Mouse (Mus musculus) embryo, embryonic 10 days (tissue): ENCODE results near the gene Prkcg.
"Not testable (repeated sequence)": the region's sequence is repeated elsewhere in the genome, so short reads cannot be mapped to it uniquely, and the experiment has no call there.

ENCODE experiments used
- DNase-seq: peaks from one replicate; pipeline ENCODE4 v3.0.0-alpha.2; 2015; ENCODE audit warnings: low spot score

Prkcg gene

DNA sequence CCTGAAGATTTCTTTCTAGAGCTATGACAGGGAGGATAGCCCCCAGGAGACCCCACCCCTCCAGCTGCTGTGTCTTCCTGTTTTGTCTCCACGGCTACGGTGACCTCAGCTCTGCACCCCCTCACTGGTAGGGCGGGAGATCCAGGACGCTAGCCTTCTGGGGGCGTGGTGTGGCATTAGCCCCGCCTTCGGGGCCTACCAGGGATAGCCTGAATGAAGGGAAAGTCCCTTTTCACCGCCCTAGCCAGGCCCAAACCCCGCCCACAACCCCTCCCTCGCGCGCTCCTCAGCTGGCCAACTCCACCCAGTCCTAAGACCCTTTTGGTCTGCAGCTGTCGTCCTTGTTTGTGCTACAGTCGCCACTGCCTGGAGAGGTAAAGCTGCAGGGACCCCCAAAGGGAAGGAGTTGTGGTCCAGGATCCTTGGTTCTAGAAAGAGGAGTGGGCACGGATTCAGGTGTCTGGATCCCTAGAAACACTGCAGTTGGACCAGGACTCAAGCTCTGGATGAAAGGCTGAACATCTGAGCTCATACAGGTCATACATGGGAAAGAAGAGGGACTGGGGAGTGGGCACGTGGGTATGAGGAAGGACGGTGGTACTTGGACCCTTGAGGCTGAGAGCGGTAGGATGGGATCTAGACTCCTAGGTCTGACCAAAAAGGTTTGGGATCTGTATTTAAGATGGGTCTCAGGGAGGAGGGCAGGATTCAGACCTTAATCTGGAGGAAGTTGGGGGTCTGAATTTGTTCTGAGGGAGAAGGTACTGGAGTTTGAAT is 1.5 kb downstream of the Prkcg start:
- DNase-seq, result peak; percentile 97

DNA sequence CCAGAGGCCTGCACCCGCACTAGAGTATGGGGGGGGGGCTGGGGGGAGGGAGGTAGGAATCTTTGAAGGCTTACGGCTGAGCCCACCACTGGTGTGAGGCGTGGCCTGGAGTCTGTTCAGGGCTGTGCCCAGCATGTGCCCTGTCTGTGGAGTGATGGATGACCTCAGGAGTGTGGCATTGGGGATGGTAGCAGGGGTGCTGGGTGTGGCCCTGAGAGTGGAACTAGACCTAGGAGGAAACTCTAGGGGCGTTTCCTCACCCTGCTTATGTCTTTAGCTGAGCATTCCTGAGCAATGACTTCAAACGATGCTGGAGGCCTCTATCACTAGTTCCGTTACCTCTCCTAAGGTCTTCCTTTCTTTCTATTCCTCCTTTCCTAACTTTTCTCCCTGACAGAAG is 2.2 kb downstream of the Prkcg start:
- peak; percentile 33 for DNase-seq

DNA sequence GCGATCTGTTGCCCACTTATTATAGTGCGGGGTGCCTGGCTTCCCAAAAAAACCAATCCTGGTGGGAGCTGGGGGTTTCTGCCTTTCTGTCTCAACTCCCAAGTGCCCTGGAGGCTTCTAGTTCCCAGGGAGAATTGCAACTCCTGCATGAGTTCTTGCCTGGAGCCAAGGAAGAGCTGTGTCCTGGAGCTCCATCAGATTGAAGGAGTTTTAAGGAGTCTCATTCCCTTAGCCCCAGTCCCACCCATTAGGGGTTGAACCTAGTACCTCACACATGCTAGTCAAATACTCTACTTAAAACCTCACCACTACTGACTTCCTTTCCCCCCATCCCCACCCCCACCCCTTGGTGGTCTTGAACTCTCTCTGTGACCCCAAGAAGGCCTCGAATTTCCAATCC is 2.8 kb downstream of the Prkcg start:
- DNase-seq, result no peak

DNA sequence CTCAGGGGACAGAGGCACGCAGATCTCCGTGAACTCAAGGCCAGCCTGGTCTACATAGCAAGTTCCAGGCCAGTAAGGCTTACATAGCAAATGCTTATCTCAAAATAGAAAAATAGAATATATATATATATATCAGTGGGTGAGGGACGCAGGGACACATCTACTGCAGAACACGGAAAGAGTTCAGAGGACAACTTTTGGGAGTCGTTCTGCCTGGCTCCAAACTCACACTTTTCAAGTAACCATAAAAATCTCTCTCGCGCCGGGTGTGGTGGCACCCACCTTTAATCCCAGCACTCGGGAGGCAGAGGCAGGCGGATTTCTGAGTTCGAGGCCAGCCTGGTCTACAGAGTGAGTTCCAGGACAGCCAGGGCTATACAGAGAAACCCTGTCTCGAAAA is 3.3 kb downstream of the Prkcg start:
- not testable (repeated sequence) for DNase-seq

DNA sequence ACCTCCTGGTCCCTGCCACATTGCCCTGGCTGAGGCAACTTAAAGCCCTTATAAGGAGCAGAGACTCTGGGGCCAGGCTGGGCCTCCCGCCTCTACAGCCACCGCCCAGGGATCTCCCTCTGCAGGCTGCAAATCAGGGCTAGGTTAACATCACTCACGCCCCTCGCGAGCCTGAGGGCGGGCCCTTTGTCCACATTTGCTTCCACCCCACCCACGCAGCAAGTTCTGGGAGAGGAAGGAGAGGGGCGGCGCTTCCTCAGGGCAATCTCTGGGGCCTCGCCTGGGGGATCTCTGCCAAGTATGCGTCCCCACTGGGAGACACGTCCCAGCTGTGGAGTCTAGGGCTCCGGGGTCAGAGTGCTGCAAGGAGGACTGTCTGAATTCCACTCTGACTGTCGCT is 3.8 kb downstream of the Prkcg start:
- DNase-seq, result peak; percentile 87

DNA sequence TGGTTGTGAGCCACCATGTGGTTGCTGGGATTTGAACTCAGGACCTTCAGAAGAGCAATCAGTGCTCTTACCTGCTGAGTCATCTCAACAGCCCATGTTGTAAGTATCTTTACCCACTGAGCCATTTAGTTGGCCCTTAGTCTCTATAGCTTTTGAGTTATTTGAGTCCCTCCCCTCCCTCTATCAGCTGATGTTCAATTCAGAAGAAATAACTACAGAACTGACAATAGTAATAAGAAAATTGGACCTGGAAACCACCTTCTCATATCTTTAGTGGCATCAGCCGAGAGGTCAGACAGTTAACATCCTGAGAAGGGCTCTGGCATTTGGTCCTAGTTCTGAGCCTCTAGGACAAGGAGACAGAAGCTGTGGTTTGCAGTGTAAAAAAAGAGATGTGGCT is 5.8 kb downstream of the Prkcg start:
- no peak for DNase-seq

DNA sequence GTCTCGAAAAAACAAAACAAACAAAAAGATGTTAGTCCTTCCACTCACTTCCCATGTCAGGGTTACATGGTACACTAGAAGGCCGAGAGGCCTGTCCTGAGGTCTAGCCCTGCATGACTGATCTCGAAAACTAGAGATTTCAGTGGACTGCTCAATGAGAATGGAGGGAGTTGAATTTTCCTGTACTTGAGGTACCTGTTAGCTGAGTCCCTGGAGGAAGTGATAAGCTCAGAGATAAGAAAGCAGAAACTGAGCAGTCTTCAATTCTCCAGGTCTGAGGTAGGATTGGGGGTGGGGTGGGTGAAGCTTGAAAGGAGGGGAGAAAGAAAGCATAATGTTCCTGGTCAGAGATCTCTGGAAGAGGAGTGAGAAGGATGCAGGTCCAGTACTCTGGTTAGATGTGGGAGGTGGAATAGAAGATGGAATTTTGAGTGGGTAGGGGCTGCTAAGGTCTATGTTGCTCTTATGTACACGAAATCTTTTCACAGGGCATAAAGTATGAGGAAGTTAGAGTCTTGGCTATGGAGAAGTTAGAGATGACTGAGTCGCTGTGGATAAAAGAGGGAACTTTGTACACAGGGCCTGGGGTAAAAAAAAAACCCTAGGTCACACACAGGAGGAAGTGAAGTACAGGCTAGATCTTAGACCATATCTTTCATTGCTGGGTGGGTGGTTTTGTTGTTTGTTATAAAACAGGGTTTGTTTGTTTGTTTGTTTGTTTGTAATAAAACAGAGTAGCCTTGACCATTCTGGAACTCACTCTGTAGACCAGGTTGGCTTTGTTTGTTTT is 6.5 kb downstream of the Prkcg start:
- no peak for DNase-seq

DNA sequence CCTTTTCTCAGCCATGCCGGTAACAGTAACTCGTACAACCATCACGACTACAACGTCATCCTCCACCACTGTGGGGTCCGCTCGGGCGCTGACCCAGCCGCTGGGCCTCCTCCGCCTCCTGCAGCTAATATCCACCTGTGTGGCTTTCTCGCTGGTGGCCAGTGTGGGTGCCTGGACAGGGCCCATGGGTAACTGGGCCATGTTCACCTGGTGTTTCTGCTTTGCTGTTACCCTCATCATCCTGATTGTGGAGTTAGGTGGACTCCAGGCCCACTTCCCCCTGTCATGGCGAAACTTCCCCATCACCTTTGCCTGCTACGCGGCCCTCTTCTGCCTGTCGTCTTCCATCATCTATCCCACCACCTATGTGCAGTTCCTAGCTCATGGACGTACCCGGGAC is 7.7 kb downstream of the Prkcg start:
- DNase-seq, result no peak

DNA sequence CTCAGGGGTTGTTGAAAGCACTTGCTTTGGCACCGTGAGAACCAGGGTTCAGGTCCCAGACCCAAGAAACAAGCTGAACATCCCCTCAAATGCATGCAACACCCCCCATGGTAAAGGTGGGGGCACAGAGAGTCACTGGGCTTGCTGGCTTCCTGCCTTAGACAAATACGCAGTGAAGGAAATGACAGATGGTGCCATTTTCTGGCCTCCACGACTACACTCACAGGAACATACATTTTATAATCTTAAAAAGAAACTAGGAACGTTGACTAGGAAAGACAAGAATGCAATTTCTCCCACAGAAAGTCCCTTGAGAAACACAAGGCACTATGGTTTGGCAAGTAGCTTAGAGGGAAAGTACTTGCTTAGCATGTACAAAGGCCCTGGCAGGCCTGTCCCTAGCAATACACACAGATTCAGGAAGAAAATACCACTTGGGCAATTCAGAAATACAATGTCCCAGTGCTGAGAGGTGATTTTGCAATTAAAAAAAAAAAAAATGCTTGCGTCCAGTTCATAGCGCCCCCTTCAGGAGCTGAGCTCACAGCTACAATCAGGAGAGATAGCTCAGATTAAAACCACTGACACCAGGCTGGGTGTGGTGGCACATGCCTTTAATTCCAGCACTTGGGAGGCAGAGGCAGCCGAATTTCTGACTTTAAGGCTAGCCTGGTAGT is 11.1 kb downstream of the Prkcg start:
- no peak for DNase-seq

DNA sequence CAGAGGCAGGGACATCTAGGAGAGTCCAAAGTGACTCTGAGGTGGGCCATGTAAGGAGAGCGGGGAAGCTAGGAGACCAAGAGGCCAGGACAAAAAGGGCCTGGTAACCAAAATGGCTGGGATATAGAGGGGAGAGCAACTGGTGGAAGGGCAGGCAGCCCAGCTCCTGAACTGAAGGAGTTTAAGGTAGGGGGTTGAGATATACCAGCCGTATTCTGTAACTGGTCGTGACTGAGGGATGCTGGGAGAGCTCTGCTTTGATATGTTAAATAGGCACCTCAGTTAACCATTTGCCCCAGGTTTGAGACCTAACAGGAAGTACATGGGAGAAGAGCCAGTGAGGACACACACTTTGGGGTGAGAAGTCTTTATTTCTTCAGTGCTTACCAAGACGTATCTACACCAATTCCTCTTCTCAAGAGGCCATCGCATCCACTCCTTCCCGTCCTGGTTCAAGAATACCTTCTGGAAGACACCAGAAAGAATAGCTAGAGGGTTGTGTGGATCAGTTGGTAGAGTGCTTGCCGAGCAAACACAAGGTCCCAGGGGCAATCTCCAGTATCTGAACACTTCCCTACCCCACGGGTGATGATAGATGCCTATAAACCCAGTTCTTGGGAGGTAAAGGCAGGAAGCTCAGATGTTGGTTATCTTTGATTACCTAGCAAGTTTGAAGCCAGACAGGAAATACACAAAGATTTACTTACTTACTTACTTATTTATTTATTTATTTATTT is 12.1 kb downstream of the Prkcg start:
- DNase-seq, result no peak

DNA sequence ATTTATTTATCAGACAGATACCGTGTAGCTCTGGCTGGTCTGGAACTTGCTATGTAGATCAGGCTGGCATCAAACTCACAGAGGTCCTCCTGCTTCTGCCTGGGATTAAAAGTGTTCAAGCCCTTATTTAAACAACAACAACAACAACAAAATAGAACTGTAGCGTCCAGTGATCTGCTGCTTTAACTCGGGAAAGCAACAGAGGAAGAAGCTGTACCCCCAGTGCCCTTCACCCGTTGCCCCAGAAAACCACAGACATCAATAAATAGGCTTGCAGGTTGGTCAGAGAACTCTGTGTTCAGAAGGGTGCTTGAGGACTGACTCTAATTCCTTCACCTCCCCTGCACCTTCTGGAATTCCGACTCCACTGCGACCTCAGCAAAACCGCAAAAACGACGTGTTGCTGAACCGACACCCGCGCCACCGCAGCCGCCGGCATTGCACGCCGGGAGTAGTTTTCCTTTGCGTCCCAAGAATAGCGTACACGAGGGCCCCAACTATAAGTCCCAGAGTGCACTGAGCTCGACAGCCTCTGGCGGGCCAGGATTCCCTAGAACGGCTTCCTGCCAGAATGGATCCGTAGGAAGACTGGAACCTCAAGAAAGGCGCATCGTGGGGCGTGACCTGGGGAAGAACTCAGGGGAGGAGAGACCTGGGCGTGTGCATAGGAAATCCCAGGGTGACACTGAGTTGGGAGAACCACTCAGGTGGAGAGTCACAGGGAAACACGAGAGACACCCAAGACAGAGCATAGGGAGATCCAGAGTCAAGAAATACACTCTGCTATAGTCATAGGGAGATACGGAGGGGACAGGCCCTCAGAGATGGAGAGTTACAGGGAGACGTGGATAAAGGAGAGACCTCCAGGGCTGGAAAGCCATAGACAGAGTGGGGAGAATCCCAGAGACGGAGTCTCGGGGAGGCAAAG is 12.9 kb downstream of the Prkcg start:
- DNase-seq, result peak; percentile 52

DNA sequence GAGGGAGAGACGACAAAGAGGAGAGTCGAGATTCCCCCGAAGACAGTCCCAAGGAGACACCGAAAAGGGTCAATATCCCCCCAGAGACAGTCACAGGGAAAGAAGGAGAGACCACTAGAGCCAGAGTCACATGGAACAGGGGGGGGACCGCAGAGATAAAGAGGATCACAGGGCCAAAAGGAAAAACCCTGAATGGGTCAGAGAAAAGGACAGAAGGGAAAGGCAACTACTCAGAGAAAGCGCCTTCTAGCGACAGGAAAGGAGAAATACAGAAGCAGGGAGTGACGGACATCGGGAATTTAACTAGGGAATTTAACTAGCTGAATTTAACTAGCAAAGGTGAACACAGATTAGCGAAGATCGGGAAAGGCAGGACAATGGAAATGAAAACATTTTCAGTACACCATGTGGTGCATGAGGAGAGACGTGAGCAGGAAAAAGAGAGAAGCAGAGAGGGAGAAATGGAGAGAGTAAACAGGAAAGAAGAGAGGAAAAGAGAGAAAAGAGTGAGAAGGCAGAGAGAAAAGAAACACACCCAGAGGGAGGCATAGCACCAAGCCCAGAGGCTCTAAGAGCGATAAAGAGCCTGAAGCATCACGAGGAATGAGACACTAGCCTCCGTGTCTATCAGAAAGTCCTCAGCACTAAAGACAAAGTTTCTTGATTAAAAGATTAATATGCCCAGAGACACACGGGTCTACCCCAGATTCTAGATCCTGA is 13.7 kb downstream of the Prkcg start:
- peak; percentile 74 for DNase-seq

DNA sequence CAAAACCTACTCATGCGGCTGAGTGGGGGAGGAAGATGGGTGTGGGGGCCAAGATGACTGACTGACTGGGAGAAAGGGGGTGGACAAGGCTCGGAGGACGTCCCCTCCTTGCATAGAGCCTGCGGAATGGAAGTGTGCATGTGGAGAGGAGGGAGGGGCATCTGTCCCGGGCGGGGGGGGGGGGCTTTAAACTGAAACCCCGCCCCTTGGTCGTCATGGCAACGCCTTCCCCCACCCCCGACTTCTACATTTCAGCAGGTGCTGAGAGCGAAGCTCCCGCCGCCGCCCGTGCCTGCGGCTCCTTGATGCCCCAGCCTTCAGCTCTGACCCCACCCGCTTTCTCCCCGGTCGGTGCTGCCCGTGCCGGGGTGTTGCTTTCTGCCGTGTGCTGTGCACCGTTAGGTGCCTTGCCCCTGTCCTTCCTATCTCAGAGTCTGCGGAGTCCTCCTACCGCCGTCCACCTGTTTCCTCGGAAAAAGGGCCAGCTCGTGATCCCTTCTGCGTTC is 14.3 kb downstream of the Prkcg start:
- DNase-seq, result peak; percentile 30

DNA sequence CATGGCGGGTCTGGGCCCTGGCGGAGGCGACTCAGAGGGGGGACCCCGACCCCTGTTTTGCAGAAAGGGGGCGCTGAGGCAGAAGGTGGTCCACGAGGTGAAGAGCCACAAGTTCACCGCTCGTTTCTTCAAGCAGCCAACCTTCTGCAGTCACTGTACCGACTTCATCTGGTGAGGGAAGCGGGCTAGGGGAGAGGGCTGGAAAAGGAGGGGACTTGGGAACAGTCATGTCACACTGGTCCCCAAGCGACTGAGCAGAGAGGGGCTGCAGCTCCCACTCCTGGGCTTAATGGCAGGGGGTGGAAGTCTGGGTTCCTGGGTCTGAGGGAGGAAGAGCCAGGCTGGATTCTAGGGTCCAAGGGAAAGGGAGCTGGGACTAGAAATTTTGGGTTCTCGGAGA is 14.8 kb downstream of the Prkcg start:
- no peak for DNase-seq

DNA sequence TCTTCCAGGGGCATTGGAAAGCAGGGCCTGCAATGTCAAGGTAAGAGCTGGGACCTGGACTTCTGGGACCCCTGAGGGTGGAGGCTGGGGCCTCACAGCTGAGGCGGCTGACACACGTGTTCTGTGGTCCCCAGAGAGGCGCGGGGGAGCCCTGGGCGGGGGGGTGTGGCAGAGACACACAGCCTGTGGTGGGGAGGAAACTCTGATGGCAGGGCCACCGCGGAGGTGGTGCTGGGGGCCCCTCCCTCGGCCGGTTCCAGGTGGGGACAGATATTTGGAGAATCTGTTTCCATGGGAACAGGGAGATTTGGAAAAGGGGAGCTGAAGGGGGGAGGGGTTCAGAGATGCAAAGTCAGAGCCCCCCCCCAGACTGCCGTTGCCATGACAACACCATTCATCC is 15.3 kb downstream of the Prkcg start:
- no peak for DNase-seq

DNA sequence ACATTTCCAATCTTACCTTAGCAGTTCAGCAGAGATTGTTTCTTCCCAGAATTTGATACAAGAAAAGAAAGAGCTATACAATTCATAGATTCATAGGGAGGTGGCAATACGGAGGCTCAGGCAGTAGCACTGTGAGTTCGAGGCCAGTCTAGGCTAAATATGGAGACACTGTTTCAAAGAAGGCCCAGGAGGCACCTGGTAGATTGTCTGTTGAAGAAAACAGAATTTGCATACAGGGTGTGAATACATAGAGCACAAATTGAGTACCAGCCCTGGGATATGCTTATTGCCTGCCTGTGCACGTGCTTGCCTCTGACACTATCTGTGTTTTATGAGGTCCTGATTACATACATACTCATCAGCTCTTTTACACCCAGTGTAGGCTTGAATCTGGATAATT is 17.4 kb downstream of the Prkcg start:
- DNase-seq, result no peak

DNA sequence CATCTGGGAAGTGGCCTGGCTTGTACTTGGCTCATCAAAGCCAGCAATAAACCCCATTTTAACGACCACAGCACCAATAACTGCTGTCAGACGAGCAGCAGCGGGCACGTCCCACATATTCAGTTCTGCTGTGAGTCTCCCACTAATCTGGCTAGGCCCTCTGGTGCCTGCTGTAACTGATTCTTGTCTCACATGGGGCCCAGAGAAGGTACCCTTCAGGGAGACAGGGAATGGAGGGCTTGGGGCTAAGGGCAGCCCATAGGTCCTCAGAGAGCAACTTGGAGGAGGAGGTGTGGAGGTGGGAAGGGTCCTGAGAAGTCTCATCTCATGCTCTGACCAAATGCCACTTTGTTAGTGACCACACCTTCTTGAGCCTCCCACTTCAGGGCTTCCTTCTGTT is 19.7 kb downstream of the Prkcg start:
- DNase-seq, result no peak

DNA sequence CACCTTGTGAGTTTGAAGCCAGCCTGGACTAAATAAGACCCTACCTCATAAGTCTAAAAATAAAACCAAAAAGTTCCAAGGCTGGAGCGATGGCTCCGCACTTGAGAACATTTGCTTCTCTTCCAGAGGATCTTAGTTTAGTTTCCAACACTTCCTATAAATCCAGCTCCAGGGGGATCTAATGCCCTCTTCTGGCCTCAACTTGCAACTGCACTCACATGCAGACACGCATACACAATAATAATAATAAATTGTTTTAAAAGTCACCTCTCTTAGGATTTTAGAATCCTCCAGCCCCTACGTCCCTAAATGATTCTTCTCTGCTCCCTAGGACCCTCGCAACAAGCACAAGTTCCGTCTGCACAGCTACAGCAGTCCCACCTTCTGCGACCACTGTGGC is 21.3 kb downstream of the Prkcg start:
- DNase-seq, result no peak

DNA sequence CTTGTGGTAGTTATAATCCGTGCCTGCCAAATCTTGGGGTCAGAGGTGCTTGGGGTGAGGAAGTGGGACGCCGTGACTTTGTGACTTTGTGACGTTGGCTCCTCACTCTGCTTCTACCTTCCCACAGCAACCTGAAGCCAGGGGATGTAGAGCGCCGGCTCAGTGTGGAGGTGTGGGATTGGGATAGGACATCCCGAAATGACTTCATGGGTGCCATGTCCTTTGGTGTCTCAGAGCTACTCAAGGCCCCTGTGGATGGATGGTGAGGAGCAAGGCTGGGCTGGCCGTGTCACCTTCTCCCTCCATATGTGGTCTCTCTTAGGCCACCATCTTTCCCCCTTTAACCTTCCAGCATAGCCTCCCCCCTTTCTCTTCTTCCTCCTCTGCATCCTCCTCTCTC is 24.6 kb downstream of the Prkcg start:
- DNase-seq, result no peak

DNA sequence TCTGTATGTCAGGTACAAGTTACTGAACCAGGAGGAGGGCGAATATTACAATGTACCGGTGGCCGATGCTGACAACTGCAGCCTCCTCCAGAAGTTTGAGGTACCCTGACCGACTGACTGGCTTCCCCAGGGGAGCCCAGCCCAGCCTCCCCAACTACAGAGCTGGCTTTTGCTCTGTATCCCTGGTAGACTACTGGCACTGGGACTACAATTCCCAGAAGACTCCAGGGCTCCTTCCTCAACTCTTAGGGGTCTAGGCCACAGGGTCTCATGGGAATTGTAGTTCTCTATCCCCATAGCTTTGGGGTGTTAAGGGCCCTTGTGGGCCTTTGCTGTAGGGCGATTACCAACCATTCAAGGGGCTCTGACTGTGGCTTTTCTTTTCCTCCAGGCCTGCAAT is 25.1 kb downstream of the Prkcg start:
- DNase-seq, result no peak
